Mouse (Mus musculus) G1E (cell line): Measurements from ENCODE around the gene Prokr2.

Experiments used
- CTCF ChIP-seq: IDR thresholded peaks from 2 replicates; pipeline ENCODE4 v1.5.1; 2012; ENCODE audit warnings: low read depth, low read length, inconsistent platforms, mixed read lengths
- GATA1 ChIP-seq: IDR thresholded peaks from 2 replicates; pipeline ENCODE4 v1.6.1; 2012; ENCODE audit warnings: borderline replicate concordance, low read length, inconsistent platforms, mixed read lengths
- POLR2AphosphoS5 ChIP-seq: IDR thresholded peaks from 2 replicates; pipeline ENCODE4 v1.6.1; 2012; ENCODE audit warnings: low read depth, low read length, inconsistent platforms; ENCODE audit not compliant: insufficient replicate concordance
- TAL1 ChIP-seq: conservative IDR thresholded peaks from 2 replicates; pipeline ENCODE4 v1.6.1; 2012; ENCODE audit warnings: low read depth, low read length, inconsistent platforms, mixed read lengths

- no peak for TF ChIP-seq POLR2AphosphoS5
- TF ChIP-seq CTCF = no peak
- no peak for TF ChIP-seq GATA1
- TF ChIP-seq TAL1 = no peak
Measured at GRCm38 (mm10) chr2:132384511-132385193, 595 bp downstream of the Prokr2 start.
